Mouse (Mus musculus) cerebellum, adult 2 months (tissue): ENCODE data around the gene Drg2. TPM values are rescaled to one million over a fixed set of nuclear protein-coding genes. Genes with fewer than 3 reads are reported as not detected.
"Not testable (repeated sequence)": the region's sequence is repeated elsewhere in the genome, so short reads cannot be mapped to it uniquely, and the experiment has no call there.

Experiments
- DNase-seq, 2 experiments: peaks; one replicate each; pipeline ENCODE4 v3.0.0; 2021
- H3K27ac ChIP-seq: fragments of 200-500 bp; 2 replicates; pipeline ENCODE4 v1.5.1; 2012; ENCODE audit warnings: low read length, control low read depth, inconsistent platforms; ENCODE audit not compliant: insufficient read depth
- H3K27me3 ChIP-seq: fragments of 200-500 bp; 2 replicates; pipeline ENCODE4 v1.6.1; 2012; ENCODE audit warnings: inconsistent platforms, mild to moderate bottlenecking, low read length, moderate library complexity; ENCODE audit not compliant: control insufficient read depth, insufficient read depth
- H3K4me1 ChIP-seq: fragments of 200-500 bp; 2 replicates; pipeline ENCODE4 v1.6.1; 2011; ENCODE audit warnings: low read length; ENCODE audit not compliant: control insufficient read depth, insufficient read depth
- H3K4me3 ChIP-seq: fragments of 200-500 bp; replicated peaks from 2 replicates; pipeline ENCODE3; 2011; ENCODE audit warnings: mild to moderate bottlenecking, low read depth, low read length, control low read depth; ENCODE audit not compliant: insufficient read depth
- CTCF ChIP-seq: fragments of 200-500 bp; IDR thresholded peaks from 2 replicates; pipeline ENCODE4 v1.5.1; 2011; ENCODE audit warnings: low read depth, mild to moderate bottlenecking, control low read depth, low read length, moderate library complexity, borderline replicate concordance; ENCODE audit not compliant: insufficient read depth
- POLR2A ChIP-seq: fragments of 200-500 bp; IDR thresholded peaks from 2 replicates; pipeline ENCODE4 v1.6.1; 2011; ENCODE audit warnings: low read length, control low read depth, borderline replicate concordance; ENCODE audit not compliant: insufficient read depth
- WGBS: fragments of 180-500 bp; shearing (Covaris S2); methylation state at CpG from one replicate; pipeline ENCODE4 v1.1.7; 2018; 5-methylcytosine and 5-hydroxymethylcytosine counted together
- polyA plus RNA-seq: library from polyadenylated mRNA; depleted of rRNA; stranded (reverse); fragments of >200 nt; gene quantifications from 2 replicates; pipeline ENCODE4 v1.2.3, GENCODE M21; 2012

Drg2 gene
- polyA plus RNA-seq, 1 experiment = 101 TPM

- peak in 1 of 2 experiments; percentile 9 for DNase-seq
- H3K27ac ChIP-seq = no peak overlapping the region
- 21% methylated on average over 6 of the region's 6 CpGs for WGBS
Observed at GRCm38 (mm10) chr11:60418473-60418803, 36.0 kb upstream of the Drg2 start.

GRCm38 (mm10) chr11:60422046-60422668, 32.2 kb upstream of the Drg2 start:
- Histone ChIP-seq H3K4me3 (no peak overlapping the region), H3K27ac (no peak overlapping the region), H3K27me3 (no peaks in the 10 kb centered on the region), H3K4me1 (peaks cover 3% of the 10 kb centered on the region; the same call in 1 of the 2 replicates)
- DNase-seq = peak in 1 of 2 experiments; percentile 23
- peak; percentile 8; the same call in 1 of the 2 replicates for TF ChIP-seq CTCF
- no peak for TF ChIP-seq POLR2A
- WGBS = 60% methylated on average over 6 of the region's 6 CpGs

More at GRCm38 (mm10) chr11:60418473-60418803, 36.0 kb upstream of the Drg2 start:
- TF ChIP-seq POLR2A (no peak), CTCF (no peak)
- Histone ChIP-seq H3K27me3 (no peaks in the 10 kb centered on the region), H3K4me1 (peaks cover 3% of the 10 kb centered on the region; the same call in 1 of the 2 replicates), H3K4me3 (peak overlapping the region; percentile 74)

- WGBS = 84% methylated on average over 1 of the region's 1 CpGs
- no peaks in the 10 kb centered on the region for H3K27me3 ChIP-seq
- peaks cover 3% of the 10 kb centered on the region; the same call in 1 of the 2 replicates for H3K4me1 ChIP-seq
- no peak overlapping the region for H3K27ac ChIP-seq
- DNase-seq = no peak
- TF ChIP-seq POLR2A (no peak), CTCF (no peak)
- no peak overlapping the region for H3K4me3 ChIP-seq
Observed at GRCm38 (mm10) chr11:60423006-60423405, 31.4 kb upstream of the Drg2 start.

GRCm38 (mm10) chr11:60426417-60426816, 28.0 kb upstream of the Drg2 start:
- DNase-seq = no peak
- WGBS = 74% methylated on average over 1 of the region's 1 CpGs
- Histone ChIP-seq H3K27me3 (no peaks in the 10 kb centered on the region), H3K4me1 (no peaks in the 10 kb centered on the region), H3K27ac (no peak overlapping the region), H3K4me3 (no peak overlapping the region)
- TF ChIP-seq CTCF (no peak), POLR2A (no peak)

DNA sequence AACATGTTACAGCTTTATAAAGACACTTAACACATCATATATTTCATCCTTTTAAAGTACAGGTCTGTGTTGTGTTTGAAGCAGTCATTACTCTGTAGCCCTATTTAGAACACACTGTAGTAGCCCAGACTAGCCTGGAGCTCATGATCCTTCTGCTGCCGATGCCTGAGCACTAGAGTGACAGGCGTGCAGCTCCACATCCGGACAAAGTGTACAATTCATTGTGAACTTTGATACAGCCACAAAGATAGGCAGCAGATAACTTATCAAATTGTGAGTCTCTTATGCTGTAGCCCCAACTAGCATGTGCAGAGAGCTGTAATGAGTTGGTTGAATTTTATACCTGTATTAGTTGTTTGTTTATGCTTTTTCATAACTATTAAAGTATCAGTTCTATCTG, 26.8 kb upstream of the Drg2 start:
- no peaks in the 10 kb centered on the region for H3K27me3 ChIP-seq
- no peaks in the 10 kb centered on the region for H3K4me1 ChIP-seq
- 94% methylated on average over 3 of the region's 3 CpGs for WGBS
- H3K27ac ChIP-seq = no peak overlapping the region
- no peak overlapping the region for H3K4me3 ChIP-seq
- DNase-seq = no peak
- TF ChIP-seq POLR2A (no peak), CTCF (no peak)

DNA sequence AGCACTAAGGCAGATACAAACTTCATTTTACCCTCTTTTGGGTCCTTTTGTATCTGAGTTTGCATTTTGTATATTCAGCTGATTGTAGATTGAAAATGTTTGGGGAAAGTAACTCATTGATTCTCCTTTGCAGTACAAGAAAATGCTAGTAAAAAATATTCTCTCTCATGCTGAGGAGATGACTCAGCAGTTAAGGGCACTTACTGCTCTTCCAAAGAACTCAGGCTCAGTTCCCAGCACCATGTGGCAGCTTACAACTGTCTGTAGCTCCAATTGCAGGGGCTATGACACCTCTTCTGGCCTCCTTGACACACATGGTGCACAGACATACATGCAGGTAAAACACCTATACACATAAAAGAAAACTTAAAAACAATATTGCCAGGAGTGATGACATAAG, 20.9 kb upstream of the Drg2 start:
- no peak for TF ChIP-seq CTCF
- TF ChIP-seq POLR2A = no peak
- Histone ChIP-seq H3K27ac (no peak overlapping the region), H3K27me3 (no peaks in the 10 kb centered on the region), H3K4me3 (no peak overlapping the region), H3K4me1 (no peaks in the 10 kb centered on the region)
- DNase-seq = no peak

GRCm38 (mm10) chr11:60435133-60435532, 19.3 kb upstream of the Drg2 start:
- no peak for DNase-seq
- 98% methylated on average over 1 of the region's 1 CpGs for WGBS
- no peak overlapping the region for H3K4me3 ChIP-seq
- no peaks in the 10 kb centered on the region for H3K27me3 ChIP-seq
- H3K27ac ChIP-seq = no peak overlapping the region
- no peak for TF ChIP-seq CTCF
- no peak for TF ChIP-seq POLR2A
- no peaks in the 10 kb centered on the region for H3K4me1 ChIP-seq

DNA sequence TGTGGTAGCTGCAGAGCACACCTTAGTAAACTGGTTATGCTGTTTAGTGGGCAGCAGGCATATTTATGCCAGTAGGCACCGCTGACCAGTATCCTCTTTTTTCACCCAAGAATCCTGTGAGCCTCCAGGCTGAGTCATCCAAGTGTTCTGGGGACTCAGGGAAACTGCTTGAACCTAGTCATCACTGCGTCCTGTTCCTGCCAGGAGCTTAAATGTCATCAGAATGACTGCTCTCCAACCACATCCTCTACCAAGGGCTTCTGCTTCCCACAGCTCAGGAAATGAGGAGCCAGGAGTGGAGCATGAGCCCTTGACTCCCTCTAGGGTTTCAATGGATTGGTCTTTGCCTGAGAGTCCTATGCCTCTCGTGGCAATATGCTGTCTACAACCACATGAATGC, 17.8 kb upstream of the Drg2 start:
- Histone ChIP-seq H3K4me1 (no peaks in the 10 kb centered on the region), H3K4me3 (no peak overlapping the region), H3K27ac (no peak overlapping the region), H3K27me3 (no peaks in the 10 kb centered on the region)
- DNase-seq = no peak
- TF ChIP-seq CTCF (no peak), POLR2A (no peak)
- WGBS = 87% methylated on average over 3 of the region's 3 CpGs

GRCm38 (mm10) chr11:60439621-60440020, 14.8 kb upstream of the Drg2 start:
- 50% methylated on average over 1 of the region's 1 CpGs for WGBS
- H3K27me3 ChIP-seq, H3K4me3 ChIP-seq, H3K27ac ChIP-seq, H3K4me1 ChIP-seq, DNase-seq: not testable (repeated sequence)
